ENCODE assay signal across 14 mouse cellular contexts in the genomic region with DNA sequence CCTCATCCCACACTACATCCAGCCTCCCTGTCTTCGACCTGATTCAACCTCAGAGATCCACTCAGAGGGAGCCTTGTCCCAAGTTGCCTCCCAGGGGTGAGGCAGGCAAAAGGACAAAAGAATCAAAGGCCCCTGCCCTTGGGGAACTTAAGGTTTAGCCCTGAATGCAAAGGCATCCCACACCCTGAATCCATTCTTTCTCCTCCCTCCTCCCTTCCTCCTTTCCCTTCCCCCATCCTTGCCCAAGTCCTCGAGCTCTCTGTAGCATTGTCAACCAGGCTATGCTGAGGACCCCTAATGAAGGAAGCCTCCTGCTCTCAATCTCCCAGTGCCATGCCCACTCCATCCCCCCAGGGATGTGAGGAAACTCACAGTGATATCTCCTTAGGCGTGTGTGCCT. TPM values are rescaled to one million over a fixed set of nuclear protein-coding genes. Genes with fewer than 3 reads are reported as not detected.
"Had no signal": no experiment of that assay in that cellular context is flagged by ENCODE, and none has a peak within 500 bp of the region (broad histone marks: within the 10 kb centered on the region; RNA-seq: fewer than 3 reads in every experiment).

No protein-coding gene starts in this region.

- ATAC-seq: midbrain, embryonic 13.5 days; midbrain, embryonic 16.5 days had no signal

- H3K27ac ChIP-seq: kidney, postnatal 0 days; left cerebral cortex, adult 2 months; liver, embryonic 13.5 days; macrophage; midbrain, embryonic 13.5 days had no signal

- H3K27me3 ChIP-seq: midbrain, embryonic 13.5 days had no signal

- H3K9me3 ChIP-seq: liver, embryonic 13.5 days; midbrain, embryonic 13.5 days had no signal

- H3K4me3 ChIP-seq: left cerebral cortex, adult 2 months; liver, embryonic 13.5 days; midbrain, embryonic 13.5 days had no signal

- H3K9ac ChIP-seq: liver, embryonic 13.5 days; midbrain, embryonic 13.5 days had no signal

- H3K4me2 ChIP-seq: liver, embryonic 13.5 days; midbrain, embryonic 13.5 days had no signal

- DNase-seq: kidney, postnatal 36 days; layer of hippocampus, postnatal 36 days; liver, embryonic 13.5 days; lung, adult 2 months; lung, postnatal 14 days; thymus, adult 2 months; thymus, postnatal 14 days; thymus, postnatal 4 days had no signal

- H3K36me3 ChIP-seq: liver, embryonic 13.5 days; midbrain, embryonic 13.5 days had no signal

RNA-seq across cellular contexts. Expression of a gene that starts 23.7 kb away (rescaled TPM):
- total RNA-seq: megakaryocyte, adult 5-6 weeks had no signal
- polyA plus RNA-seq: macrophage had no signal
